Mouse (Mus musculus): ENCODE measurements around the gene Fbxl14. TPM values are rescaled to one million over a fixed set of nuclear protein-coding genes. Genes with fewer than 3 reads are reported as not detected.

Fbxl14 gene
- polyA plus RNA-seq, 1 experiment from 2014 or later = 4.1 TPM

GRCm38 (mm10) chr6:119521931-119522391 lies 42.5 kb downstream of the Fbxl14 start:
- H3K9me3 ChIP-seq (replicated peaks) = no peaks in the 10 kb centered on the region
- 37% methylated on average over 3 of the region's 3 CpGs for WGBS
- H3K4me2 ChIP-seq = no peak overlapping the region
- H3K36me3 ChIP-seq = no peaks in the 10 kb centered on the region
- no peaks in the 10 kb centered on the region for H3K27me3 ChIP-seq (replicated peaks)
- no peak for ATAC-seq (ENCODE audit: insufficient number of reproducible peaks, low FRiP score)
- H3K9ac ChIP-seq = no peak overlapping the region
- H3K4me1 ChIP-seq (replicated peaks) = peaks cover 31% of the 10 kb centered on the region
- H3K4me3 ChIP-seq = no peak overlapping the region
- H3K27ac ChIP-seq (ENCODE audit: poor library complexity, severe bottlenecking) = no peak overlapping the region

DNA sequence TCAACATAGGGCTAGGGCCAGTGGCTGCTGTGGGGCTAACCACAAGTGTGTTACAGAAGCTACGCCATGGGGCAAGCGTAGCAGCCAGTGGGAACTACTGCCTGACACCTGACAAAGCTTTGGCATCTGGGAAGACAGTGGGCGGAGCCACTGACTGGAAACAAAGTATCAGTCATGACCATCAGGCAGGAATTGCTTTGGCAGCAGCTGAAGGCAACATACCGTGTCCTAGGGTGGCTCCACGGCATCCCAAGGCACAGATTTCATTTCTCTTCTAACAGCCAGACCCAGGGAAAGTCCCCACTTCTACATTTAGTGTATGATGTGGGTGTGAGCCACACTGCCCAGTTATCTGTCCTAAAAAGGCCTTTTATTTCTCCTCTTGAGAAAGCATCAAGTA lies 47.0 kb downstream of the Fbxl14 start:
- H3K9me3 ChIP-seq (replicated peaks) = no peaks in the 10 kb centered on the region
- peaks cover 22% of the 10 kb centered on the region for H3K4me1 ChIP-seq (replicated peaks)
- no peak overlapping the region for H3K27ac ChIP-seq (ENCODE audit: poor library complexity, severe bottlenecking)
- H3K4me3 ChIP-seq = no peak overlapping the region
- no peak for ATAC-seq (ENCODE audit: insufficient number of reproducible peaks, low FRiP score)
- no peaks in the 10 kb centered on the region for H3K36me3 ChIP-seq
- H3K4me2 ChIP-seq = no peak overlapping the region
- no peak overlapping the region for H3K9ac ChIP-seq
- H3K27me3 ChIP-seq (replicated peaks) = no peaks in the 10 kb centered on the region
- 69% methylated on average over 5 of the region's 5 CpGs for WGBS

DNA sequence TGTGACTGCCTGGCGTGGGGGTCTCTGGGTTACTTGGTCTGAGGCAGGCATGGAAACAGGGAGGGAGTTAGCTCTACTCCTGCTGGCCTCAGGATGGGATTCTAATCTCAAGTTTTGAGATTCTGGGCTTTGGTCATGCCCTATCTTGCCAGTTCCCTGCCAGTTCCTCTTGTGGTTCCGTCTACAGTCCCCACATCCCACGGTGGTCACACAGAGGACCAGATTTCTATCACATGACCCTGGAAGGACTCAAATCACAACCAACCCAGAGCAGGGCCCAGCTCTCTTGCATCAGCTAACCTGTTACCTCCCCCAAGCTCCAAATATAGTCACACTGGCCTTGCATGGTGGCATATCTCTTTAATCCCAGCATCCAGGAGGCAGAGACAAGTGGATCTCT lies 50.2 kb downstream of the Fbxl14 start:
- 84% methylated on average over 3 of the region's 3 CpGs for WGBS
- no peak overlapping the region for H3K9ac ChIP-seq
- ATAC-seq (ENCODE audit: insufficient number of reproducible peaks, low FRiP score) = no peak
- H3K4me1 ChIP-seq (replicated peaks) = peaks cover 9% of the 10 kb centered on the region; the same call in 1 of the 2 replicates
- H3K9me3 ChIP-seq (replicated peaks) = no peaks in the 10 kb centered on the region
- no peak overlapping the region for H3K27ac ChIP-seq (ENCODE audit: poor library complexity, severe bottlenecking)
- H3K4me3 ChIP-seq = no peak overlapping the region
- no peaks in the 10 kb centered on the region for H3K36me3 ChIP-seq
- H3K4me2 ChIP-seq = no peak overlapping the region
- H3K27me3 ChIP-seq (replicated peaks) = no peaks in the 10 kb centered on the region

Other genes starting within 250 kb of the Fbxl14 start
- not detected in 2 replicates for gene Cacna2d4, start 243.1 kb upstream of the Fbxl14 start, polyA plus RNA-seq (2016; fragmentation: Nextera tagmentation; extraction: Ambion mirVana)
- 0.05 and 0.15 TPM in 2 replicates for gene Lrtm2, start 148.9 kb upstream of the Fbxl14 start, polyA plus RNA-seq (2016; fragmentation: Nextera tagmentation; extraction: Ambion mirVana)
- gene Adipor2, start 62.0 kb upstream of the Fbxl14 start, polyA plus RNA-seq (2016; fragmentation: Nextera tagmentation; extraction: Ambion mirVana) = 27.8 and 30.2 TPM in 2 replicates
- gene Wnt5b, start 64.7 kb downstream of the Fbxl14 start, polyA plus RNA-seq (2016; fragmentation: Nextera tagmentation; extraction: Ambion mirVana) = 8.9 and 9.2 TPM in 2 replicates

Data from heart, embryonic 12.5 days (tissue).